Mouse (Mus musculus): Measurements from ENCODE around the gene Invs. TPM values are rescaled to one million over a fixed set of nuclear protein-coding genes. Genes with fewer than 3 reads are reported as not detected.
"Not testable (repeated sequence)": the region's sequence is repeated elsewhere in the genome, so short reads cannot be mapped to it uniquely, and the experiment has no call there.

The Invs gene
- total RNA-seq, 2 experiments from 2014 or later: 12.8 TPM

DNA sequence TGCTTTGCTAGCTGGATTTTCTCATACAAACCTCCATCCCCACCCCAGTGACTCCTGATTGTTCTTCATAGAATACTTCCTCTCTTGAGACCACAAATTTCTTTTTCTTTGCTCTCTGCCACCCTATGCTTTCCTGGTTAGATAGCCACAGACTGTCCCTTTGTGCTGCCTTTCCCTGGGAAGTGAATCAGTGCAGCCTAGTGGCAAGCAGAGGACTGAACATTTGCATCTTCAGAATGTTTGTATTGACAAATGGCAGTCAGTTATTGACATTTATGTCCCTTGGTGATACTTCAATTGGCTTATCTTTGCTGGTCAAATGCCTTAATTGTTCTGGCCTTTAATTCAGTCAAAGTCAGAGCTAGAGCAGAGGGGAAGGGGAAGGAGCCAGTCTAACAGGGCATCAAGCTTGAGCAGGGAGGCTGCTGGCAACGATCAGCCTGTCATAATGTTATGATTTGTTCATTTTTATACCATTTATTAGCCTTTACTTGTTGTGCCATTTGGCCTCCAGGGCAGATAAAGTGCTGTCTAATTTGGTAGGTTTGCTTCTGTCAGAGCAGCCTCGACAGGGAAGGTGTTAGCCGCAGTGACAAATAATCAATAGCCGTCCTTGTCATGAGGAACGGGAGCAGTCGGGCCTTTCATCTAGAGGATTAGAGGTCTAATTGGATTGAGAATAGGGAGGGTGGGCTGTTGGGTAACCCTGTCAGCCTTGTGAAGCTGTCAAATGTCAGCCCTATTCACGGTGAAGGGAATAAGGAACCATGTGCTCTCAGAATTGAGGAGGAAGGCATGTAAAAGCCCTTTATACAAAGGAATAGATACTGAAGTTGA, 55.6 kb downstream of the Invs start:
- DNase-seq (ENCODE audit: low spot score in 2 of 2): no peak
- Histone ChIP-seq H3K4me3 (no peak overlapping the region), H3K27ac (no peak overlapping the region)
- peak; percentile 66 for TF ChIP-seq CTCF (conservative IDR thresholded peaks at IDR 0.05)

DNA sequence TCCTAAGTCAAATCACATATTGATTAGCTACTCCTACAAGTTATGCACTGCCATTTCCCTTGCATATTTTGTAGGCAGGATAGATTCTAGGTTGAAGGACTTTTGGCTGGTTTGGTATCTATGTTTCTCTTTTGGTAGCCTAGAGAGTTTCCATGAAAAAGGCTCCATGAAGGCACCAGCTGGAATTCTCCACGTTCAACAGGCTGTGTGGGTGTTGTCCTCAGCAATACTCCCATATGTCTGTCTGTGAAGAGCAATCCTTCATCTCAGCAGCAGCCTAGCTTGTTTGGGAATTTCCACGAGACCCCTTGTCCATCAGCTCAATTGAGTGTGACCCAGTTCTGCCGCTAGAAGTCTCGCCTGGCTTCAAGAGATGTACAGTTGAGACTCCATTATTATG, 63.1 kb downstream of the Invs start:
- Histone ChIP-seq H3K27ac (no peak overlapping the region), H3K4me3 (no peak overlapping the region)
- TF ChIP-seq CTCF (conservative IDR thresholded peaks at IDR 0.05): no peak
- DNase-seq (ENCODE audit: low spot score in 2 of 2): peak in 1 of 2 experiments; percentile 5

DNA sequence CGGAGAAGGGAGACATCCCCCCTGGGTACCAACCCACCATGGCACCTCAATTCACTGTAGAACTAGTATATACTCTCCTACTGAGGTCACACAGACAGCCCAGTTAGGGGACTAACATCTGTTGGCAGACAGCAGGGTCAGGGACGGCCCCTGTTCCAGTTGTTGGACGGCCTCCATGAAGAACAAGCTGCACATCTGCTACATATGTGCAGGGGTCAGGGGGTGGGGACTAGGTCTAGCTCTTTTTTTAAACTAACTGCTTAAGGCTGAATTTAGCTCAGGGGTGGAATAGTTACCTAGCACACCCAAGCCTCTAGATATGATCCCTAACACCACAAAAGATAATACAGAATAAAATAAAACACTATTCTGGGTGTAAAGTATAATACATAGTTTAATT, 82.8 kb downstream of the Invs start:
- DNase-seq (ENCODE audit: low spot score in 2 of 2): no peak
- Histone ChIP-seq H3K27ac (no peak overlapping the region), H3K4me3 (no peak overlapping the region)
- TF ChIP-seq CTCF (conservative IDR thresholded peaks at IDR 0.05): no peak

DNA sequence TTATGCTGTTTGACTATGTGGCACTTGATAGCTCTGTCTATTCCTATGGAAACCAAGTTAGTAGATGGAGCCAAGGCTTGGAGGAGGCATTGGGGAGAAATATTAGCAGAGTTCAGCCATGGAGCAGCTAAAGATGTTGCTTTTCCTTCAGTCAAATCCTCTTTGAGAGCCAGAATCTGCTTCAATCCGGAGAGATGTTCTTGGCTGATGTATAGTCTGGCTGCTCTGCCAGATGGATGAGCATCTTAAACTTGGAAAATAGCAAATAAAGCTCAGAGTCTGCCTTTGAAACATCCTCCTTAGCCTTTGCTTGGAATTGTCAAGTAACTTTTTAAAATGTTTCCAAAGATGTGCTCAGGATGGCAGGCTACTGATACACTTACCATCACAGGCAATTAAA, 91.5 kb downstream of the Invs start:
- H3K27ac ChIP-seq: peak overlapping the region; percentile 43; the same call in 1 of the 2 replicates
- no peak overlapping the region for H3K4me3 ChIP-seq
- peak; percentile 11 to 46 for DNase-seq (ENCODE audit: low spot score in 2 of 2)
- TF ChIP-seq CTCF (conservative IDR thresholded peaks at IDR 0.05): no peak

DNA sequence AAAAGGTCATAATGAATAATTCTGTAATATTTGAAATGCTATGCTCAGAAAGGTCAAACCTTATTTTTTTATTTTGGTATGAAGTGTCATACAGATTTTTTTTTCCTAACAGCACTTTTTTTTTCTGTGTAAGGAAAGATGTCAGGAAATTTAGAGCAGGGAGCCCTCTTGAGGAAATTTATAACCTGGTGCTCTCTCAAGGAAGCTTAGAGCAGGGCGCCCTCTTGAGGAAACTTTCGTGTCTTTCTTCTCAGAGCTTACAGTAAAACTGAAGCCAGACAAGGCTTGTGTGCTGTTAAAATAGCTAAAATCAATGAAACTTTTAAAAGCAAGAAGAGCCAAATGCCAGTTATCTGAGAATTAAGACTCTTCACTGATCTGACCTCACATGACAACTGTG, 101.4 kb downstream of the Invs start:
- Histone ChIP-seq H3K27ac (no peak overlapping the region), H3K4me3 (no peak overlapping the region)
- peak; percentile 95 for TF ChIP-seq CTCF (conservative IDR thresholded peaks at IDR 0.05)
- DNase-seq (ENCODE audit: low spot score in 2 of 2): peak; percentile 80 to 83

DNA sequence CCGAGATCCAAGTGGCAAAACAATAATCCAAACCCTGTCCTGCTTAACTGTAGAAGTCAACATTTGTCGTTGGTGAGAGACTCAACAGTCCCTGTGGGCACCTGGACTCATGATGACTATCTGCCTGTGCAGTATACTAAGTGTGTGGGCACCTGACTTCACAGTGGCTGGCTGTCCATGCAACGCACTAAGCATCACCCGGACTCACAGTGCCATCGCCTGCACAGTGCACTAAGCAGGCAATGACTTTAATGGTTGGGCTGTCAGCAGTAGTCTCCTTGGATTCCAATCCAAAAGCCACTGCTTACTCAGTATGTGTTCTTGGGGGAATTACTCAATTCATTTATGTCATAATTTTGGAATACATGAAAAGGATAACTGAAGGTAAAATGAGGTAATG, 102.9 kb downstream of the Invs start:
- DNase-seq (ENCODE audit: low spot score in 2 of 2): no peak
- Histone ChIP-seq H3K27ac (no peak overlapping the region), H3K4me3 (no peak overlapping the region)
- no peak for TF ChIP-seq CTCF (conservative IDR thresholded peaks at IDR 0.05)

DNA sequence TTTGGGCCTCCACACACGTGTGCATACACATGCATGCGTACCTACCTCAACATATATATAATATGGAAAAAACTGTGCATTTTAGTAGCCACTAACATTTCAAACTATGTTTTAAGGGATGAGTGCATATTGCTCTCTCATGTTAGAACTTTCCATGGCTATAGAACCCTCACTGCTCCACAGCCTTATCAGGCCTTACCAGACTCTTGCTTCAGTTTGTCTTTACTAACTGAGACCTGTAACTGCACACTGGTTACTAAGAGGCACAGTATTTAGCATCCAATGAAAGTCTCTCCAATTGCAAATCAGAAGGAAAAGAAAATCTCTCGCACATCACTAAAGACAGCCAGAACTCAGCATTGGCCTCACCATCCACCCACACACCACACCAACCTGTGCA, 117.4 kb downstream of the Invs start:
- Histone ChIP-seq H3K27ac (no peak overlapping the region), H3K4me3 (no peak overlapping the region)
- DNase-seq (ENCODE audit: low spot score in 2 of 2): no peak
- no peak for TF ChIP-seq CTCF (conservative IDR thresholded peaks at IDR 0.05)

DNA sequence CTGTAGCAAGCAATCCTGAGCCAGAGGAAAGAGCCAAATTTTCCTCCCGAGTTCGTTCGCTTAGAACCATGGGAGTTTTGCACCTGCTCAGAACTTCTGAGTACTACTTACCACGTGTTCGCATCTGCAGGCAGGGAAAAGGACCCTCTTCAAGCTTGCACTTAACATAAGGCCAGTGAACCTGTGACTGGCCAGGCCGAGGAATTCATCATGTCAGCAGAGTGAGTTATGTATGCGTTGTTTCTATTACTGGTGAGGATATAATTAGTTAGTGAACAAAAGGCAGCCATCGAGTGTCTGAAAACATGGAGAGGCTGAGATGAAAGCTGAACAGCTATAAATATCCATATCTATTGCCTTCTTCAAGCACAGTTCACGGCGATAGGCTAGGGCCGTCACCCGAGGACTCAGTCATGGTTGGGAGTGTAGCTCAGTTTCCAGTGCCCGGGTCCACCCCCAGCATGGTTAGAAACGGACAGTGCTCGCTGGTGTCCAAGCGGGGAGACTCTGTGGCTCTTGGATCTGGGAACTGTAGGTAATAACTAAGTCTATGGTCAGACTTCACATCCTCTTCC, 123.6 kb downstream of the Invs start:
- TF ChIP-seq CTCF (conservative IDR thresholded peaks at IDR 0.05): no peak
- Histone ChIP-seq H3K27ac (no peak overlapping the region), H3K4me3 (no peak overlapping the region)
- DNase-seq (ENCODE audit: low spot score in 2 of 2): no peak

DNA sequence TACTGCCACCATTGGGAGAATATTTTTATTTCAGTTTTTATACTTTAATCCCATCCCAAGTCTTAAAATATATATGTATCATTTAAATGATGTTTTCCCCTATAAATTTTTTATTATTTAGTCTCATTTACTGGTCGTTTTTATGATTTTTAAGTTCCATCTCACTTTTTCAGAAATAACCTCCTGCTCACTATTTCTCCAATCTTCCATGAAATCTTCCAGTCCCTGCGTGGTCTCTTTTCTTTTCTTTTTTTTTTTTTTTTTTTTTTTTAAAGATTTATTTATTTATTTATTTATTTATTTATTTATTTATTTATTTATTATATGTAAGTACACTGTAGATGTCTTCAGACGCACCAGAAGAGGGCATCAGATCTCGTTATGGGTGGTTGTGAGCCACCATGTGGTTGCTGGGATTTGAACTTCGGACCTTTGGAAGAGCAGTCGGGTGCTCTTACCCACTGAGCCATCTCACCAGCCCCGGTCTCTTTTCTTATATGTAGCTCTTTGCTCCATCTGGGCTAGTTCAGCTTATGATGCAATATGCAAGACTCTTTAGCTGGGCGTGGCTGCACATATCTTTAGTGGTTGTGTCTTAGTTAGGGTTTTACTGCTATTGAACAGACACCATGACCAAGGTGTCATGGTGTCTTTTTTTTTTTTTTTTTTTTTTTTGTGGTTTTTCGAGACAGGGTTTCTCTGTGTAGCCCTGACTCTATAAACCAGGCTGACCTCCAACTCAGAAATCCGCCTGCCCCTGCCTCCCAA, 126.3 kb downstream of the Invs start:
- H3K27ac ChIP-seq; DNase-seq (ENCODE audit: low spot score in 2 of 2); H3K4me3 ChIP-seq: not testable (repeated sequence)

DNA sequence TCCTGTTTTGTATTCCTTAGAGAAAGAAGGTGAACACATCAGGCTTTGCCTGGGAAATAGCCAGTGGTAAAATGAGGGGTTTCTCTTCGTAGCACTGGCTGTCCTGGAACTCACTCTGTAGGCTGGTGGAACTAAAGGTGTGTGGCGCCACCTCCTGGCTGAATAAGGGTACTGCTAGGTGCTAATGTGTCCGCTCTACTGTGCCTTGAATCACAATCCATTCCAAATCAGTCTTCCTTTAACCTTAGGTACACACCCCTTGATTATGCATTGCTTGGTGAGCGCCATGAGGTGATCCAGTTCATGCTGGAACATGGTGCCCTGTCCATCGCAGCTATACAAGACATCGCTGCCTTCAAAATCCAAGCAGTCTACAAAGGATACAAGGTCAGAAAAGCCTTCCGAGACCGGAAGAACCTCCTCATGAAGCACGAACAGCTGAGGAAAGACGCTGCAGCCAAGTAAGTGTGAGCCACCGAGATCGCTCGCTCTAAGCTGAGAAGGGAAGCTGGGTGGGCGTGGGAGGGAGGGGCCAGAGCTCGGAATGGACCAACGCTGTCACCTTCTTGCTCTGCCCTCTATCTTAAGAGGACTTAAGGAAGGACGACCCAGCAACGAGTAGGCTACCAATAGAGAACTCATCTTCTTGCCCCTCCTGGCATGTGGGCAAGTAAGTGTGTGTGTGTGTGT, 127.9 kb downstream of the Invs start:
- TF ChIP-seq CTCF (conservative IDR thresholded peaks at IDR 0.05): peak; percentile 97
- Histone ChIP-seq H3K4me3 (no peak overlapping the region), H3K27ac (no peak overlapping the region)
- peak; percentile 61 to 71 for DNase-seq (ENCODE audit: low spot score in 2 of 2)

DNA sequence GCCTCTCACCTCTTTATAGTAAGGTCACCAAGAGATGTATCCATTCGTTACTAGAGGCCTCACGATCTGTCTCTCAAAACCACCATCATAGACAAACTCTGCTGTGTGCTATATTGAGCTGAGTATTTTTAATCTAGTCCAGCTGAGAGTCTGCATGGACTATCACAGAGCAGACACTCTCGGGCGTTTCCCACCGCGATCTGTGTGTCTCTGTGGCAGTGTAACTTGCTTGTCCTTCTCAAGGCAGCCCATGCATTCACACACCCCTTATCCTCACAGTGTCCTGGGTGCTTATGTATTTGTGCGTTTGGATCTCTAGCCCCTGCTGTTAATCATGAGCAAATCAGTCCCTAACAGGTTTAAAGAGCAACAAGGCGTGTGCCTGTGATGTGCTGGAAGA, 133.9 kb downstream of the Invs start:
- TF ChIP-seq CTCF (conservative IDR thresholded peaks at IDR 0.05): no peak
- H3K4me3 ChIP-seq: no peak overlapping the region
- H3K27ac ChIP-seq: no peak overlapping the region
- no peak for DNase-seq (ENCODE audit: low spot score in 2 of 2)

DNA sequence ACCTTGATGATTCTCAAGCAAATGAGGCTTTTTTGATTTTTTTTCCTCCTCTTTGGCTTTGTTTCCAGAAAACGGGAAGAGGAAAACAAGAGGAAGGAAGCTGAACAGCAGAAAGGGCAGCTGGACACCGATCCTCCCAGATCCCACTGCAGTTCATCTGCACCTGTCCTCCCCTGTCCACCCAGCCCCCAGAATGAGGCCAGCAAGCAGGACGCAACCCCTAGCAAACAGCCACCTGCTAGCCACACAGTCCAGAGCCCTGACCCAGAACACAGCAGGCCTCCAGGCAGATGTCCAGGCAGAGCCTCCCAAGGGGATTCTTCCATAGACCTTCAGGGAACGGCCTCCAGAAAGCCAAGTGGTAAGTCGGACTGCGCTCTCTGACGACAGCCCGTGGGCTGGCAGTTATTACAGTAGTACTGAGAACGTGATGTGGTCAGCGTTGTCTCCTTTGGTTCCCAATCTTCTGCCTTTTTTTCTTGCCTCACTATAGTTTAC, 136.3 kb downstream of the Invs start:
- no peak for TF ChIP-seq CTCF (conservative IDR thresholded peaks at IDR 0.05)
- Histone ChIP-seq H3K4me3 (no peak overlapping the region), H3K27ac (no peak overlapping the region)
- no peak for DNase-seq (ENCODE audit: low spot score in 2 of 2)
